Mouse (Mus musculus) spleen, adult 10 weeks (tissue): ENCODE data around the gene Frrs1. TPM values are rescaled to one million over a fixed set of nuclear protein-coding genes. Genes with fewer than 3 reads are reported as not detected.

Experiments used
- polyA plus RNA-seq: library from polyadenylated mRNA; stranded (reverse); fragments of 350-450 nt; fragmentation: Illumina TruSeq; extraction: RNeasy Lipid Tissue Mini Kit (QIAGEN cat#74804); gene quantifications from one replicate; pipeline ENCODE4 v1.2.3, GENCODE M21; 2015; ENCODE audit warnings: low replicate concordance; ENCODE audit not compliant: insufficient read depth

Gene Frrs1
- 6.7 TPM for polyA plus RNA-seq

GRCm38 (mm10) chr3:116858941-116859685, at the start of gene Frrs1:
Gene Frrs1 (plus strand): TSS chr3:116859464.

Other genes with a start within 250 kb of the Frrs1 start
- gene Trmt13, start 244.9 kb upstream of the Frrs1 start, polyA plus RNA-seq, result 48.9 TPM
- gene Mfsd14a, start 196.8 kb upstream of the Frrs1 start, polyA plus RNA-seq, result 82.0 TPM
- not detected for gene Gm43191, start 178.2 kb upstream of the Frrs1 start, polyA plus RNA-seq
- 45.2 TPM for gene Slc35a3, start 146.6 kb upstream of the Frrs1 start, polyA plus RNA-seq
- 11.2 TPM for gene Agl, start 51.3 kb upstream of the Frrs1 start, polyA plus RNA-seq
- gene 4930455H04Rik, start 108.8 kb downstream of the Frrs1 start, polyA plus RNA-seq, result not detected
- 2.7 TPM for gene Palmd, start 109.5 kb downstream of the Frrs1 start, polyA plus RNA-seq